Mouse (Mus musculus) layer of hippocampus, adult 8-10 months (tissue): ENCODE measurements around the gene Kif11. TPM values are rescaled to one million over a fixed set of nuclear protein-coding genes. Genes with fewer than 3 reads are reported as not detected.

Source experiments
- DNase-seq, 2 experiments: peaks; one replicate each; pipeline ENCODE4 v3.0.0; 2022; ENCODE audit warnings: low spot score in 2 of 2
- total RNA-seq, 4 experiments: library from RNA; stranded (reverse); gene quantifications; 2 replicates each; pipeline ENCODE4 v1.2.4; 2022

Kif11 gene
- total RNA-seq, 4 experiments from 2014 or later = 0.43 to 1.0 (median 0.75) TPM

GRCm38 (mm10) chr19:37442524-37443286 lies 66.5 kb downstream of the Kif11 start:
- DNase-seq = no peak

- DNase-seq = no peak
Observed at GRCm38 (mm10) chr19:37443631-37444140, 67.5 kb downstream of the Kif11 start.

GRCm38 (mm10) chr19:37448212-37448611 lies 72.0 kb downstream of the Kif11 start:
- DNase-seq = no peak

- no peak for DNase-seq
Observed at GRCm38 (mm10) chr19:37449246-37449645, 73.0 kb downstream of the Kif11 start.

GRCm38 (mm10) chr19:37455528-37455927 lies 79.3 kb downstream of the Kif11 start:
- no peak for DNase-seq

- no peak for DNase-seq
Observed at GRCm38 (mm10) chr19:37455961-37456360, 79.8 kb downstream of the Kif11 start.

GRCm38 (mm10) chr19:37458013-37458412 lies 81.8 kb downstream of the Kif11 start:
- no peak for DNase-seq

GRCm38 (mm10) chr19:37466403-37466802 lies 90.2 kb downstream of the Kif11 start:
- no peak for DNase-seq

GRCm38 (mm10) chr19:37466978-37467377 lies 90.8 kb downstream of the Kif11 start:
- DNase-seq = no peak

GRCm38 (mm10) chr19:37468841-37469566 lies 92.8 kb downstream of the Kif11 start:
- DNase-seq = no peak

Other genes with a start within 250 kb of the Kif11 start
- 10 to 100 TPM; 79.2 to 86.5 (median 81.1) TPM for gene March5, start 168.9 kb upstream of the Kif11 start, total RNA-seq
- gene Cpeb3, start 167.8 kb upstream of the Kif11 start, total RNA-seq = 10 to 100 TPM; 66.9 to 88.1 (median 79.8) TPM
- gene Ide, start 38.6 kb upstream of the Kif11 start, total RNA-seq = 10 to 100 TPM; 35.8 to 69.8 (median 40.3) TPM
- gene Hhex, start 58.4 kb downstream of the Kif11 start, total RNA-seq = 1 to 10 TPM; 1.5 to 7.7 (median 4.2) TPM
- gene Exoc6, start 174.0 kb downstream of the Kif11 start, total RNA-seq = 10 to 100 TPM; 47.4 to 51.6 (median 48.0) TPM